Mouse (Mus musculus) bone marrow macrophage, adult 2 months (primary cell): ENCODE measurements around the gene Ccdc65.

ENCODE experiments used
- CTCF ChIP-seq: IDR thresholded peaks from 2 replicates; pipeline ENCODE4 v1.5.1; 2012; ENCODE audit warnings: low read depth, mild to moderate bottlenecking, low read length, moderate library complexity
- POLR2A ChIP-seq: IDR thresholded peaks from 2 replicates; pipeline ENCODE4 v1.6.1; 2012; ENCODE audit warnings: mild to moderate bottlenecking, low read depth, low read length, borderline replicate concordance

GRCm38 (mm10) chr15:98732006-98732531, 24.1 kb downstream of the Ccdc65 start:
- TF ChIP-seq CTCF (no peak), POLR2A (no peak)
